Mouse (Mus musculus) liver, embryonic 16.5 days (tissue): ENCODE data around the gene 1700001C19Rik. TPM values are rescaled to one million over a fixed set of nuclear protein-coding genes. Genes with fewer than 3 reads are reported as not detected.

Experiments used
- ATAC-seq: fragments of 200-750 bp; cut with Nextera tagmentation; 2 replicates; pipeline ENCODE4 v1.8.0; 2017; ENCODE audit warnings: low read depth, mild to moderate bottlenecking, moderate number of reproducible peaks, moderate library complexity
- H3K27ac ChIP-seq: fragments of 300-500 bp; sonication (generic); 2 replicates; pipeline ENCODE4 v1.5.1; 2014; ENCODE audit warnings: mild to moderate bottlenecking, low read length
- H3K27me3 ChIP-seq: fragments of 300-500 bp; sonication (generic); 2 replicates; pipeline ENCODE4 v1.6.1; 2014; ENCODE audit warnings: low read depth, low read length, mixed read lengths; ENCODE audit not compliant: control insufficient read depth, insufficient read depth
- H3K36me3 ChIP-seq: fragments of 300-500 bp; sonication (generic); 2 replicates; pipeline ENCODE4 v1.6.1; 2014; ENCODE audit warnings: mild to moderate bottlenecking; ENCODE audit not compliant: control insufficient read depth, insufficient read depth
- H3K4me1 ChIP-seq: fragments of 300-500 bp; sonication (generic); 2 replicates; pipeline ENCODE4 v1.6.1; 2014; ENCODE audit warnings: low read depth, low read length, mixed read lengths; ENCODE audit not compliant: control insufficient read depth
- H3K4me2 ChIP-seq: fragments of 300-500 bp; sonication (generic); 2 replicates; pipeline ENCODE4 v1.6.1; 2014; ENCODE audit warnings: low read depth, low read length, mixed read lengths
- H3K4me3 ChIP-seq: fragments of 300-500 bp; sonication (generic); 2 replicates; pipeline ENCODE4 v1.5.1; 2014; ENCODE audit warnings: low read depth, mild to moderate bottlenecking, low read length
- H3K9ac ChIP-seq: fragments of 300-500 bp; sonication (generic); 2 replicates; pipeline ENCODE4 v1.6.1; 2014; ENCODE audit warnings: low read depth, low read length
- H3K9me3 ChIP-seq: fragments of 300-500 bp; sonication (generic); replicated peaks from 2 replicates; pipeline ENCODE4 v1.6.1; 2016; ENCODE audit warnings: low read length; ENCODE audit not compliant: control insufficient read depth
- WGBS: fragments of 180-500 bp; shearing (Covaris S2); extraction: QIAGEN DNeasy Blood & Tissue Kit; methylation state at CpG from one replicate; pipeline ENCODE4 v1.1.7; 2014; ENCODE audit not compliant: insufficient replicate concordance; 5-methylcytosine and 5-hydroxymethylcytosine counted together
- polyA plus RNA-seq: library from polyadenylated mRNA; unstranded; fragments of >200 nt; fragmentation: Nextera tagmentation; extraction: Ambion mirVana; gene quantifications from 2 replicates; pipeline ENCODE4 v1.2.1, GENCODE M21; 2015

Gene 1700001C19Rik
- polyA plus RNA-seq, 1 experiment from 2014 or later: 2.3 TPM

DNA sequence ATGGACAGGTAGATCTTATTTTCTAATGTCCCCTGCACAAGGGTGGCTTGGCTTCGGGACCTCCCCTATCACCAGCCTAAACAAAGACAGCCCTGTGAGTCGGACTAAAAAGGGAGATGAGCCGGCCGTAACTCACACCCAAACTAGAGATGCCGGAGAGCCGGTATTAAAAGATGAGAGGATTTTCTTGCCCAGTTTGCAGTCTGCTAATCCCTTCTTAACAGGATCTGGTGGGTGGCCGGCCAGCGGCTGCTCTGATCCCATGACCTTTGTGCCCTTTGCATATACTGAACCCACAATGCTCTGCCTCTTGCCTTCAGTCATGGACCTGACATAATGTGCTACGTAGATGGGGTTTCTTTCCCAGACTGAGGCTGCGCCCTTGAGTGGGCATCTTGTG is 36.7 kb downstream of the 1700001C19Rik start, which contains the start of gene Guca1a:
TSS of gene Guca1a (minus strand) at position 134 of the 400 bp plus-strand sequence.
- no peak within 1 kb of the TSS for H3K4me2 ChIP-seq
- ATAC-seq: no peak

DNA sequence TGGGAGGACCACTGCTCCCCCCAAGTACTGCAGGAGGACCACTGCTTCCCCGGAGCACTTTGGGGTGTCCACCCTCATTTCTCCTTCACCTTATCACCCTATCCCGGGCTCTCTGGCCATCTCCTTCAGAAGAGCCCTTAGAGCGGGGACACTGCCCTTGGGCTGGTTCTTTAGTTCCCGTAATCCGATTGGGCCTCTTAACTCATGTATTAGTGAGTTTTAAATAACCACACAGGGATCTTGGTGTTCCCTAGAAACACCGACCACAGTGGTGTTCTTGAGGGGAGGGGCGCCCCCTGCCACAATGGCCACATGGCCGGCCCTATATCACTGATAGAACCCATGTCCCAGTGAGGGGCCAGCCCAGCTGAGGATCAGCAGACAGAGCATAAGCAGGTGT is 38.1 kb downstream of the 1700001C19Rik start:
- H3K4me1 ChIP-seq: peaks cover 14% of the 10 kb centered on the region
- ATAC-seq: no peak
- H3K36me3 ChIP-seq: no peaks in the 10 kb centered on the region
- H3K4me3 ChIP-seq: no peak overlapping the region
- WGBS: 55% methylated on average over 8 of the region's 8 CpGs
- H3K4me2 ChIP-seq: no peak overlapping the region
- no peaks in the 10 kb centered on the region for H3K9me3 ChIP-seq
- no peak overlapping the region for H3K9ac ChIP-seq
- H3K27me3 ChIP-seq: peaks cover 10% of the 10 kb centered on the region
- no peak overlapping the region for H3K27ac ChIP-seq

More for the DNA sequence above, 36.7 kb downstream of the 1700001C19Rik start, which contains the start of gene Guca1a:
- Histone ChIP-seq H3K4me3 (no peak within 1 kb of the TSS), H3K9ac (no peak within 1 kb of the TSS), H3K27ac (no peak within 1 kb of the TSS), H3K9me3 (no peaks in the 10 kb centered on the region), H3K4me1 (peaks cover 4% of the 10 kb centered on the region), H3K27me3 (peaks cover 3% of the 10 kb centered on the region; the same call in 1 of the 2 replicates), H3K36me3 (no peaks in the 10 kb centered on the region)
- 57% methylated on average over 10 of the region's 10 CpGs for WGBS

DNA sequence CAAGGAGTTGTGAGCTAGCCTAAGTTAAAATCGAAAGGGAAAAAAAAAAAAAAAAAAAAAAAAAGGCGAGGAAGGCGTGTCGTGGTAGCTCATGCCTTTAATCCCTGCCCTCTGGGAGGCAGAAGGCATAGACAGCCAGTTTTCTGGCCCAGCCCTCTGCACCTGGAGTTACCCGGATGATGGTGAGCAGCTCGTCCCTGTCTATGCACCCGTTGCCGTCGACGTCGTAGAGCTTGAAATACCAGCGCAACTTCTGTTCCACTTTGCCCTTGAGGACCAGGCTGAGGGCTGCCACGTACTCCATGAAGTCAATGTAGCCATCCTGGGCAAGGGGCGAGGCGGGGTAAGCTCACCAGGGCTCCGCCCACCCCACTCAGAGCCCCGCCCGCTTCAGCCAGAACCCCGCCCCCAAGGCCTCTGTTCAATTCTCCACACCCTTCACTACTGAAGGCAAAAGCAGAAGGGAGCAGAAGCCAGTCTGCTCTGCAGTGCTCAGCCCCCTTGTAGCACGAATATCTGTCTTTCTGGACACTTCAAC is 41.7 kb downstream of the 1700001C19Rik start:
- peaks cover 14% of the 10 kb centered on the region for H3K4me1 ChIP-seq
- ATAC-seq: peak; percentile 85
- H3K27me3 ChIP-seq: peaks cover 10% of the 10 kb centered on the region
- no peaks in the 10 kb centered on the region for H3K36me3 ChIP-seq
- no peaks in the 10 kb centered on the region for H3K9me3 ChIP-seq
- WGBS: 3% methylated on average over 20 of the region's 20 CpGs
- H3K9ac ChIP-seq: peak overlapping the region; percentile 24; the same call in 1 of the 2 replicates
- H3K27ac ChIP-seq: no peak overlapping the region
- peak overlapping the region; percentile 51 for H3K4me3 ChIP-seq
- H3K4me2 ChIP-seq: peak overlapping the region; percentile 71

DNA sequence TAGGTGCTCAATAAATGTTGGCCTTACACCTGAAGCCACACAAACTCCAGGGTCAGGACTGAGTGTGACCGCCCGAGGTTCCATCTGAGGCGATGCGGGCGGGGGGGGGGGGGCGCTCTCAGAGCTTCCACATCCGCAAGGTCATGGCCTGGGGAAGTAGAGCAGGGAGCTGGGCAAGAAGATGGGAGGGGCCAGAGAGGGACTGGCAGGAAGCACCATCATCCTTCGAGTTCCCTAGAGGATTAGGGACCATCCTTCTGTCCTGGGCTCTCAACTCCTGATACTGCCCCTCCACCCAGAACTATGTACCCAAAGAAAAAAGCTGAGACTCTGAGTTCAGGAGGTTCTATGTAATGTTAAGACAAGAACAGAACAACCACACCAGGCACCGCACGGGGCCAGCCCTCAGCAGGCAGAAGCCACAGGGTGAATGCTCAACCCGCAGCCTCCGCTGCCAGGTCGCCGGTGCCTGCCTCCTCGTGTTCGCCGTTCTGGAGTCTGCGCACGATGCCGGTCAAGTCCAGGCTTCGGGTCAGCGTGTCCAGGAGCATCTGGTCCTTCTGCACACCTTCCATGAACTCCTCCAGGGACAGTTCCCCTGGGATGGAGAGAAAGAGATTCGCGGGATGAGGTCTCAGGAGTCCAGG is 42.8 kb downstream of the 1700001C19Rik start:
- peaks cover 14% of the 10 kb centered on the region for H3K4me1 ChIP-seq
- no peaks in the 10 kb centered on the region for H3K36me3 ChIP-seq
- no peak overlapping the region for H3K9ac ChIP-seq
- H3K27me3 ChIP-seq: peaks cover 10% of the 10 kb centered on the region
- peak overlapping the region; percentile 71 for H3K4me2 ChIP-seq
- 6% methylated on average over 24 of the region's 24 CpGs for WGBS
- H3K27ac ChIP-seq: no peak overlapping the region
- no peak for ATAC-seq
- H3K4me3 ChIP-seq: peak overlapping the region; percentile 51
- no peaks in the 10 kb centered on the region for H3K9me3 ChIP-seq

DNA sequence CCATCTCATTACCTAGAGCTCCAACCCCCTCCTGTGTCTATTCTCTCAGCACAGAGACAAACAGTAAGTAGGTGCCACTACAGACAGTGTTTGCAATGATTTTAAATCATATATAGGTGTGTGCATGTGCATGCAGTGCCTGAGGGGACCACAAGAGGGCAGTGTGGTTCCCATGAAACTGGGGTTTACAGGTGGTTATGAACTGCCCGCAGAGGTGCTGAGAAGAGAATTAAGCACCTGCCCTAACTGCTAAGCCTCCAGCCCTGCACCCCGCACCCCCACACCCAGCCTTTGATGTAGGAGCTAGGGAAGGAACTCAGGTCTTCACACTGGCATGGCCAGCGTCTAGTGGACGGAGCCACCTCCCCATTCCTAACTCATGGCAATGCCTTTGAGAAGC is 50.5 kb downstream of the 1700001C19Rik start:
- no peaks in the 10 kb centered on the region; the same call in 1 of the 2 replicates for H3K9me3 ChIP-seq
- no peak for ATAC-seq
- H3K27ac ChIP-seq: no peak overlapping the region
- H3K4me3 ChIP-seq: no peak overlapping the region
- H3K4me1 ChIP-seq: no peaks in the 10 kb centered on the region
- 53% methylated on average over 4 of the region's 4 CpGs for WGBS
- no peak overlapping the region for H3K9ac ChIP-seq
- no peaks in the 10 kb centered on the region for H3K36me3 ChIP-seq
- no peaks in the 10 kb centered on the region for H3K27me3 ChIP-seq
- no peak overlapping the region for H3K4me2 ChIP-seq

DNA sequence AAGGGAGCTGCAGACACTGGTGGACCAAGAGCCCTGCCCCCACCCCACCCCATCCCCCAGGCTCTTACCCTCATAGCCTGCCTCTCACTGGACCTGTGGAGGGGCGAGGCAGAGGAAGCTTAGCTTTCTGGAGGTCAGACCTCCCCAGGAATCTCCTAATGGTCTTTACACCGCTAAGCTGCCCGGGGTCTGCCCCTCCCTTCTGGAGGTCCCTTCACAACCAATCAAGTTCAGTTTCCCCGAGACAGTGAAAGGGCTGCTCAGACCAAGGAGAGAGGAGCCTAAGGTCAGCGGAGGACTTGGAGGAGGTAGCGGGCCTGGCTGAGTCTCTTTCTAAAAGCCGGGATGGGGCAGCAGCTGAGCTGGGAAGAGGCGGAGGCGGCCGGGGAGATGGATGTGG is 52.0 kb downstream of the 1700001C19Rik start, which contains the start of gene Guca1b:
TSS of gene Guca1b (plus strand) at position 249 of the 400 bp plus-strand sequence.
- no peak within 1 kb of the TSS for H3K4me3 ChIP-seq
- no peak within 1 kb of the TSS for H3K27ac ChIP-seq
- no peaks in the 10 kb centered on the region; the same call in 1 of the 2 replicates for H3K9me3 ChIP-seq
- H3K9ac ChIP-seq: no peak within 1 kb of the TSS
- H3K27me3 ChIP-seq: no peaks in the 10 kb centered on the region
- H3K4me1 ChIP-seq: no peaks in the 10 kb centered on the region
- ATAC-seq: no peak
- no peak within 1 kb of the TSS for H3K4me2 ChIP-seq
- 42% methylated on average over 10 of the region's 10 CpGs for WGBS
- H3K36me3 ChIP-seq: no peaks in the 10 kb centered on the region

DNA sequence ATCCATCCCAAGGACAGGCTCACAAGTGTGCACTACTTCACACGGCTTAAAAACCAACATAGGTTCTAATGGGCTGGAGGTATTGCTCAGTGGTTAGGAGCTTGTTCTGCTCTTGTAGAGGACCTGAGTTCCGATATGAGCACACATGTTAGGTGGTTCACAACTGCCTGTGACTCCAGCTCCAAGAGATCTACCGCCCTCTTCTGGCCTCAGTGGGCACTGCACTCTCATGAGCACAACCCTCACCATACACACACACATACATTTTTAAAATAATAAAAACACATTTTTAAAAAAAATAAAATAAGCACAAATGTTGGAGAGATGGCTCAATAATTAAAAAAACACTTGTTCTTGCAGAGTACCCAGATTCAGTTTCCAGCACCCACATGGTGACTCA is 53.1 kb downstream of the 1700001C19Rik start:
- Histone ChIP-seq H3K27me3 (no peaks in the 10 kb centered on the region), H3K9me3 (no peaks in the 10 kb centered on the region; the same call in 1 of the 2 replicates), H3K4me2 (no peak overlapping the region), H3K4me1 (no peaks in the 10 kb centered on the region), H3K9ac (no peak overlapping the region), H3K36me3 (no peaks in the 10 kb centered on the region), H3K27ac (no peak overlapping the region), H3K4me3 (no peak overlapping the region)
- ATAC-seq: no peak
- 76% methylated on average over 3 of the region's 3 CpGs for WGBS

DNA sequence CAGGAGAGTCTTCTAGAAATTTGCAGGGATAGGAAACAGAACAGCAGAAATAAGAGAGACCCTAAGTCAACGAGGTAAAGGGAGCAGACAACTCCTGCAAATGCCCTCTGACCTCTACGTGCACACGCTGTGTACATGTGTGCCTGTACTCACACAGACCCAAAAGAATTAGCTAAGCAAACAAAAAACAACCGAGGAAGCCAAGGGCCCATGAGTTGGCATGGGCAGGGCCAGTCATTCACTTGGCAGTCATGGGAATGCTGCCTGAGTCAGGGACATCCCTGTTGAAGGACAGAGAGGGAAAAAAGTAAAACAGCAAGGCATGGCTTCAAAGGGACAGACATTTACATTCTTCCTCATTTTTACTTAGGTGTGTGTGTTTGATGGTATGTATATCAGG is 53.9 kb downstream of the 1700001C19Rik start:
- Histone ChIP-seq H3K9ac (no peak overlapping the region), H3K27me3 (no peaks in the 10 kb centered on the region), H3K36me3 (no peaks in the 10 kb centered on the region), H3K4me1 (no peaks in the 10 kb centered on the region), H3K27ac (no peak overlapping the region), H3K4me3 (no peak overlapping the region), H3K4me2 (no peak overlapping the region), H3K9me3 (no peaks in the 10 kb centered on the region; the same call in 1 of the 2 replicates)
- ATAC-seq: no peak; the same call in 1 of the 2 replicates
- WGBS: 63% methylated on average over 4 of the region's 4 CpGs

DNA sequence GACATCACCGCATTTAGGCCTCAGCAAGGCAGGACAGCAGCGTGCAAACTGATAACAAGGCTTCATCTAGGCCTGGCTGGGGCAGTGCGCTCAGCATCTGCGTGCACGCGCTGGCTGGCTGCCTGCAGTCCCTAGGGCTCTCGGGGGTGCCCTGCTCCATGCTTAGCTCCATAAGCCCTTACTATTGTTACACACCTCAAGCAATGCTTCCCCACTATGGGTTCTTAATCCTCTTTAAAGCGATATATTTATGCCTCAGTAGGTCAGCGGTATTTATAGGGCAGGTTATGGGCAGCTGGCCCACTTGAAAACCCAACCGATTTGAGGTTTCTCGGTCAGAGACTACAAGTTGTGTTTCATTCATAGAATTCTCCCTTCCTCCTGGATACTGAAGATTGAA is 55.3 kb downstream of the 1700001C19Rik start:
- no peak for ATAC-seq
- no peaks in the 10 kb centered on the region for H3K27me3 ChIP-seq
- H3K36me3 ChIP-seq: no peaks in the 10 kb centered on the region
- H3K4me1 ChIP-seq: no peaks in the 10 kb centered on the region
- H3K9me3 ChIP-seq: no peaks in the 10 kb centered on the region; the same call in 1 of the 2 replicates
- H3K9ac ChIP-seq: no peak overlapping the region
- no peak overlapping the region for H3K4me3 ChIP-seq
- H3K27ac ChIP-seq: no peak overlapping the region
- no peak overlapping the region for H3K4me2 ChIP-seq
- 72% methylated on average over 11 of the region's 11 CpGs for WGBS
